Mouse (Mus musculus) lung, postnatal 0 days (tissue): ENCODE measurements around the gene Tmem26. TPM values are rescaled to one million over a fixed set of nuclear protein-coding genes. Genes with fewer than 3 reads are reported as not detected.
"Not testable (repeated sequence)": the region's sequence is repeated elsewhere in the genome, so short reads cannot be mapped to it uniquely, and the experiment has no call there.

Source experiments
- ATAC-seq: fragments of 200-750 bp; cut with Nextera tagmentation; 2 replicates; pipeline ENCODE4 v1.8.0; 2017; ENCODE audit warnings: moderate library complexity
- DNase-seq: peaks from one replicate; pipeline ENCODE4 v3.0.0-alpha.2; 2016; ENCODE audit warnings: low spot score
- H3K27ac ChIP-seq: fragments of 300-500 bp; sonication (generic); 2 replicates; pipeline ENCODE4 v1.5.1; 2014; ENCODE audit warnings: antibody characterized with exemption, mild to moderate bottlenecking, low read length, mixed read lengths
- H3K27me3 ChIP-seq: fragments of 300-500 bp; sonication (generic); replicated peaks from 2 replicates; pipeline ENCODE4 v1.6.1; 2014; ENCODE audit warnings: low read length, mixed read lengths; ENCODE audit not compliant: insufficient read depth
- H3K36me3 ChIP-seq: fragments of 300-500 bp; sonication (generic); 2 replicates; pipeline ENCODE4 v1.6.1; 2014; ENCODE audit warnings: low read length, mixed read lengths; ENCODE audit not compliant: insufficient read depth
- H3K4me1 ChIP-seq: fragments of 300-500 bp; sonication (generic); 2 replicates; pipeline ENCODE4 v1.6.1; 2014; ENCODE audit warnings: antibody characterized with exemption, low read depth, low read length, mixed read lengths; ENCODE audit not compliant: insufficient read depth
- H3K4me2 ChIP-seq: fragments of 300-500 bp; sonication (generic); replicated peaks from 2 replicates; pipeline ENCODE4 v1.6.1; 2014; ENCODE audit warnings: low read depth, mild to moderate bottlenecking, low read length, moderate library complexity, mixed read lengths
- H3K4me3 ChIP-seq: fragments of 300-500 bp; sonication (generic); 2 replicates; pipeline ENCODE4 v1.5.1; 2014; ENCODE audit warnings: low read depth, low read length
- H3K9ac ChIP-seq: fragments of 300-500 bp; sonication (generic); replicated peaks from 2 replicates; pipeline ENCODE4 v1.6.1; 2014; ENCODE audit warnings: low read depth, mild to moderate bottlenecking
- H3K9me3 ChIP-seq: fragments of 300-500 bp; sonication (generic); 2 replicates; pipeline ENCODE4 v1.6.1; 2016; ENCODE audit warnings: low read length, mixed read lengths
- CTCF ChIP-seq: IDR thresholded peaks from 2 replicates; pipeline ENCODE4 v1.5.1; 2016; ENCODE audit warnings: antibody characterized with exemption, mild to moderate bottlenecking
- EP300 ChIP-seq: IDR thresholded peaks from 2 replicates; pipeline ENCODE4 v1.6.1; 2016; ENCODE audit warnings: antibody characterized with exemption, mild to moderate bottlenecking, control low read depth
- WGBS: fragments of 180-500 bp; shearing (Covaris S2); extraction: QIAGEN DNeasy Blood & Tissue Kit; methylation state at CpG from one replicate; pipeline ENCODE4 v1.1.7; 2014; 5-methylcytosine and 5-hydroxymethylcytosine counted together
- polyA plus RNA-seq: library from polyadenylated mRNA; unstranded; fragments of >200 nt; fragmentation: Nextera tagmentation; extraction: Ambion mirVana; gene quantifications from 2 replicates; pipeline ENCODE4 v1.2.1, GENCODE M21; 2015

Gene Tmem26
- polyA plus RNA-seq, 1 experiment from 2014 or later: 3.4 TPM

GRCm38 (mm10) chr10:68737391-68737790, 13.9 kb downstream of the Tmem26 start:
- H3K4me1 ChIP-seq: no peaks in the 10 kb centered on the region
- 45% methylated on average over 7 of the region's 7 CpGs for WGBS
- no peak overlapping the region for H3K27ac ChIP-seq
- no peak for TF ChIP-seq CTCF
- TF ChIP-seq EP300: no peak
- H3K4me2 ChIP-seq: no peak overlapping the region
- H3K27me3 ChIP-seq: no peaks in the 10 kb centered on the region
- no peak overlapping the region for H3K4me3 ChIP-seq
- no peaks in the 10 kb centered on the region for H3K9me3 ChIP-seq
- DNase-seq: peak; percentile 16
- no peak overlapping the region for H3K9ac ChIP-seq
- ATAC-seq: no peak
- H3K36me3 ChIP-seq: no peaks in the 10 kb centered on the region

GRCm38 (mm10) chr10:68738981-68739380, 15.5 kb downstream of the Tmem26 start:
- not testable (repeated sequence) for H3K36me3 ChIP-seq, H3K4me2 ChIP-seq, DNase-seq, H3K4me3 ChIP-seq, H3K9ac ChIP-seq, H3K4me1 ChIP-seq, ATAC-seq, H3K27ac ChIP-seq, H3K27me3 ChIP-seq, H3K9me3 ChIP-seq
- 86% methylated on average over 1 of the region's 1 CpGs for WGBS

DNA sequence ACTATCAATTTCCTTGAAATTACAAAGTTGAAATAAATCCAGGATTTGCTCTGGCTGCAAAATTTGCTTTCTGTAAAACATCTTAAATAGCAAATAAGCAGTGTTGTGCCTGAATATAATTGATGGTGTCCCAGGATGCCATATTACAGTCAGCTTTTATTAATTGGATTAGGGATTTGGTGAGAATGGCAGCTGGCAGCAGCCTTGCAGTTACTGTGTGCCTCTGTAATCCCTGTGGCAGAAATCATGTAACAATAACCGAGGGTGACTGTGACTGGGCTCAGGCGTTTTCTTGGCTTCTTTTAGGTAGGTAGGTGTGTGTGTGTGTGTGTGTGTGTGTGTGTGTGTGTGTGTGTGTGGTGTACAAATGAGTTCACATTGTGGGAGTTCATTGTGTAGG, 16.8 kb downstream of the Tmem26 start:
- TF ChIP-seq CTCF: no peak
- 70% methylated on average over 2 of the region's 2 CpGs for WGBS
- Histone ChIP-seq H3K4me3 (no peak overlapping the region), H3K4me1 (no peaks in the 10 kb centered on the region), H3K36me3 (no peaks in the 10 kb centered on the region), H3K9ac (no peak overlapping the region), H3K27me3 (no peaks in the 10 kb centered on the region), H3K9me3 (no peaks in the 10 kb centered on the region), H3K27ac (no peak overlapping the region), H3K4me2 (no peak overlapping the region)
- ATAC-seq (no peak), DNase-seq (no peak)

DNA sequence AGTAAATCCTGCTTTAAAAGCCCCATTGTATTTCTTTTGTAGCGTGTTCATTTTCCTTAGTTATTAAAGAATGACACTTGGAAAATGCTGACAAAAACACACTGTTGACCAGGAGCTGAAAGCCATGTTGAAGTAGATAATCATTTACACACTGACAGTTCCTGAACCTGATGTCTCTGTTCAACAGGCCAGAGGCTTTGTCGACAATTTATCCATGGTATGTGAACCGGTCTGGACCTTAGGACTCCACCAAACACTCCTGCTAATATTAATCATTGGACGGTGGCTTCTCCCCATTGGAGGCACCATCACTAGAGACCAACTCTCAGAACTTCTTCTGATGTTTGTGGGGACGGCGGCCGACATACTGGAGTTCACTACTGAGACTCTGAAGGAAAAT, 27.5 kb downstream of the Tmem26 start:
- WGBS: 80% methylated on average over 7 of the region's 7 CpGs
- H3K27ac ChIP-seq: no peak overlapping the region
- H3K9me3 ChIP-seq: no peaks in the 10 kb centered on the region
- TF ChIP-seq CTCF (no peak), EP300 (no peak)
- H3K9ac ChIP-seq: no peak overlapping the region
- ATAC-seq: no peak
- no peaks in the 10 kb centered on the region for H3K36me3 ChIP-seq
- no peaks in the 10 kb centered on the region for H3K27me3 ChIP-seq
- DNase-seq: no peak
- H3K4me3 ChIP-seq: no peak overlapping the region
- H3K4me2 ChIP-seq: no peak overlapping the region
- H3K4me1 ChIP-seq: no peaks in the 10 kb centered on the region

DNA sequence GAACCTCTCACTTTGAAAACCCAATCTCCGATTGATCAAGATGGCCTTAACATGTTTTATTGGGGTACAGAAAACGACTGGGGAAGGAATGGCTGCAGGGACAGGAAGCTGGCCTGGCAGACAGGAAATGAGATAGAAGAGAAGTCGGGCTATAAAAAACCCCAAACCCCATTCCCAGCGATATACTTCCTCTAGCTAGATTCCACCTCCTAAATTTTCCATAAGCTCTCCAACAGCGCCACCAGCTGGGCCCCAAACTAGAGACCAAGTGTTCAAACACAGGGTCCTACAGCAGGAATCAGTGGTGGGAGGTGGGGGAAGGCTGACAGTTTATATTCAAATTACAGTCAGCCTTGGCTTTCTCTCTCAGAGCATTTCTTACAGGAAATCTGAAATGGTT, 35.8 kb downstream of the Tmem26 start:
- no peaks in the 10 kb centered on the region for H3K4me1 ChIP-seq
- H3K4me3 ChIP-seq: no peak overlapping the region
- no peak overlapping the region for H3K27ac ChIP-seq
- H3K9ac ChIP-seq: no peak overlapping the region
- no peaks in the 10 kb centered on the region for H3K9me3 ChIP-seq
- no peaks in the 10 kb centered on the region for H3K36me3 ChIP-seq
- TF ChIP-seq CTCF (peak; percentile 60), EP300 (no peak)
- H3K27me3 ChIP-seq: no peaks in the 10 kb centered on the region
- ATAC-seq (no peak), DNase-seq (peak; percentile 16)
- 35% methylated on average over 5 of the region's 5 CpGs for WGBS
- no peak overlapping the region for H3K4me2 ChIP-seq

DNA sequence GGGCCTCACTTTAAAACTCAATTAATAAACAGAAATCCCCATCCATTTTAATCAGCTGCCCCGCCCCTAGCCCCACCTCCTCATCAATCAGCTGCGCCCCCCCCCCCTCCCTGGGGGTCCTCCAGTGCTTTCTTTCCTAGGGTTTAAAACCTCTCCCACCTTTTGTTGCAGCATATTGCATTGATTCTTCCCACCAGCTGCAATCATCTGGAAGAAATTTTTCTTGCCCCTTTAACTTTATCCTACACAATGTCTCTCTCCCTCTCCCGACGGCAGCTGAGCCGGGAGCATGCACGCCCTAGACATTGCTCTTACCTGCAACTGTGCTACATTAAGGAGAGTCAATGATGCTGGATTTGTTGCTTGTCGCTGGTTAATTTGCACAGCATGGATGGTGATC, 36.3 kb downstream of the Tmem26 start:
- no peaks in the 10 kb centered on the region for H3K27me3 ChIP-seq
- H3K36me3 ChIP-seq: no peaks in the 10 kb centered on the region
- H3K4me3 ChIP-seq: no peak overlapping the region
- 76% methylated on average over 7 of the region's 7 CpGs for WGBS
- H3K4me2 ChIP-seq: no peak overlapping the region
- ATAC-seq (no peak), DNase-seq (no peak)
- H3K27ac ChIP-seq: no peak overlapping the region
- no peak overlapping the region for H3K9ac ChIP-seq
- H3K4me1 ChIP-seq: no peaks in the 10 kb centered on the region
- no peaks in the 10 kb centered on the region for H3K9me3 ChIP-seq
- TF ChIP-seq EP300: no peak

GRCm38 (mm10) chr10:68781067-68781868, 57.8 kb downstream of the Tmem26 start:
- Histone ChIP-seq H3K27me3 (no peaks in the 10 kb centered on the region), H3K4me1 (no peaks in the 10 kb centered on the region), H3K4me2 (no peak overlapping the region), H3K27ac (no peak overlapping the region), H3K9me3 (no peaks in the 10 kb centered on the region), H3K9ac (no peak overlapping the region), H3K4me3 (no peak overlapping the region), H3K36me3 (no peaks in the 10 kb centered on the region)
- 38% methylated on average over 9 of the region's 9 CpGs for WGBS
- ATAC-seq (peak; percentile 50), DNase-seq (peak; percentile 39)
- TF ChIP-seq CTCF (no peak), EP300 (no peak; the same call in 1 of the 2 replicates)
